Mouse (Mus musculus) forebrain, embryonic 11.5 days (tissue): ENCODE measurements around the gene Capzb. TPM values are rescaled to one million over a fixed set of nuclear protein-coding genes. Genes with fewer than 3 reads are reported as not detected.
A peak's percentile ranks its signal among the peaks of the same experiment; 100 is the strongest.

Source experiments
- ATAC-seq: fragments of 200-750 bp; cut with Nextera tagmentation; replicated peaks from 2 replicates; pipeline ENCODE4 v1.8.0; 2017; ENCODE audit warnings: moderate TSS enrichment; ENCODE audit not compliant: low FRiP score
- DNase-seq: peaks from one replicate; pipeline ENCODE4 v3.0.0-alpha.2; 2017; ENCODE audit warnings: low spot score
- H3K27ac ChIP-seq: fragments of 300-500 bp; sonication (generic); 2 replicates; pipeline ENCODE4 v1.5.1; 2014; ENCODE audit warnings: low read depth, low read length
- H3K27me3 ChIP-seq: fragments of 300-500 bp; sonication (generic); 2 replicates; pipeline ENCODE4 v1.6.1; 2014; ENCODE audit warnings: mild to moderate bottlenecking, low read length, mixed read lengths; ENCODE audit not compliant: control insufficient read depth, insufficient read depth
- H3K36me3 ChIP-seq: fragments of 300-500 bp; sonication (generic); 2 replicates; pipeline ENCODE4 v1.6.1; 2014; ENCODE audit warnings: mild to moderate bottlenecking, low read length, moderate library complexity, mixed read lengths; ENCODE audit not compliant: control insufficient read depth, insufficient read depth
- H3K4me1 ChIP-seq: fragments of 300-500 bp; sonication (generic); replicated peaks from 2 replicates; pipeline ENCODE4 v1.6.1; 2014; ENCODE audit warnings: low read length, mixed read lengths; ENCODE audit not compliant: control insufficient read depth, insufficient read depth
- H3K4me2 ChIP-seq: fragments of 300-500 bp; sonication (generic); 2 replicates; pipeline ENCODE4 v1.6.1; 2014; ENCODE audit warnings: low read depth, mild to moderate bottlenecking, low read length, moderate library complexity, mixed read lengths; ENCODE audit not compliant: severe bottlenecking
- H3K4me3 ChIP-seq: fragments of 300-500 bp; sonication (generic); 2 replicates; pipeline ENCODE4 v1.5.1; 2014; ENCODE audit warnings: low read depth, low read length
- H3K9ac ChIP-seq: fragments of 300-500 bp; sonication (generic); 2 replicates; pipeline ENCODE4 v1.6.1; 2014; ENCODE audit warnings: low read length
- H3K9me3 ChIP-seq: fragments of 300-500 bp; sonication (generic); 2 replicates; pipeline ENCODE4 v1.6.1; 2016; ENCODE audit warnings: low read length, mixed read lengths; ENCODE audit not compliant: control insufficient read depth
- whole genome bisulfite sequencing: fragments of 180-500 bp; shearing (Covaris S2); extraction: QIAGEN DNeasy Blood & Tissue Kit; methylation state at CpG from one replicate; pipeline ENCODE4 v1.1.7; 2014; 5-methylcytosine and 5-hydroxymethylcytosine counted together
- polyA plus RNA-seq: library from polyadenylated mRNA; unstranded; fragments of >200 nt; fragmentation: Nextera tagmentation; extraction: Ambion mirVana; gene quantifications from 2 replicates; pipeline ENCODE4 v1.2.1, GENCODE M21; 2014

The Capzb gene
- polyA plus RNA-seq, result 238 and 240 TPM in 2 replicates

DNA sequence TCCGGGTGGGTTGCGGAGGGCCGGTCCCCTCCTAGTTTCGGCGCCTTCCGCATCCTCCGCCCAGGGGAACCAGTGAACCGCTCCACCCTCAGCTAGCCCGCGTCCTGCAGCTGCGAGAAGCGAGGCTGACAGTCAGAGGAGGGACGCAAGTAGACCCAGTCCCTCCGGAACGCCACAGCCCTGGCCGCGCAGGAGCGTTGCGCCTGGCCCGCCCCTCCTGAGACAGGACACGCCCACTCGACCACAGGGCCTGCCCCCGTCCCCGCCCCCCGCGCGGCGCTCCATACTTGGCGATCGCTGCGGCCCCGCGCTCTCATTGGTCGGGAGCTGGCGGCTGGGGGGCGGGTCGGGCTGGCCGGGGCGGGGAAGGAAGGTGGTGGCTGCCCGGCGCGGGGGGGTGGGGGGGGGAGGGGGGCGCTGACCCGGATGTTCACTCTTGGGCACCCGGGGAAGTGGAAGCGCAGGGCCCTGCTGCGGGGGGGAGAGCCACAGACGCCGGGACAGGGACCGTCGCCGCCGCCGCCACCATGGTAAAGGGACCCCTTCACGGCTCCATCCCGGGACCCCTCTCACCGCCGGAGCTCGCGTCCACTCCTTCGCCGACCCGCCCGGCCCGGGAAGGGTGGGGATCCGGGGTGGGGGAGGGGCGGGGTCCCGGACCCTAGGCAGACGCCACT, at the start of gene Capzb:
Gene Capzb (plus strand): TSS at position 401 of the 677 bp plus-strand sequence.
- peak within 1 kb of the TSS; percentile 90 for H3K9ac ChIP-seq
- peak within 1 kb of the TSS; percentile 95 for H3K4me2 ChIP-seq
- DNase-seq (peak; percentile 100), ATAC-seq (peak; percentile 97)
- H3K27me3 ChIP-seq, result no peaks in the 10 kb centered on the region
- H3K9me3 ChIP-seq, result no peaks in the 10 kb centered on the region
- peaks cover 14% of the 10 kb centered on the region; the same call in 1 of the 2 replicates for H3K4me1 ChIP-seq
- H3K27ac ChIP-seq, result peak within 1 kb of the TSS; percentile 77
- 1% methylated on average over 52 of the region's 69 CpGs for WGBS
- no peaks in the 10 kb centered on the region for H3K36me3 ChIP-seq
- peak within 1 kb of the TSS; percentile 90 for H3K4me3 ChIP-seq

DNA sequence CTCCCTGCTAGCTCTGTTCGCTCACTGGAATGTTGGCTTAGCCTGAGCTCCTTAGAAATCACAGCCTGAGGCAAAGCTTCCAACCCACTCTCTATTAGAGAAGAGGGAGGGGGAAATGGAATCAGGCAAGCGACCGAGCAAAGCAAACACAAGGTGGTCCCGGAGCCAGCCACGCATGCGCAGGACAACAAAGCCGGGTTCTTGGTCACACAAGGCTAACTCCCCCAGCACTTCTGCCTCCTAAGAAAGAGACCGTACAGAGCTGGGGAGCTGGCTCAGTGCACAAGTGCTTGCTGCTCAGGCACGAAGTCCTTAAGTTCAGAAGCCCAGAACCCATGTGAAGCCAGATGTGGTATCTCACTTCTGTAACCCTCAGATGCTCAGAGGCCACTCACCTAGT, 49.7 kb upstream of the Capzb start:
- ATAC-seq (no peak), DNase-seq (peak; percentile 72)
- Histone ChIP-seq H3K4me1 (no peaks in the 10 kb centered on the region), H3K9me3 (peaks cover 4% of the 10 kb centered on the region), H3K4me3 (no peak overlapping the region), H3K4me2 (no peak overlapping the region), H3K27ac (no peak overlapping the region), H3K9ac (no peak overlapping the region), H3K36me3 (no peaks in the 10 kb centered on the region), H3K27me3 (no peaks in the 10 kb centered on the region)
- WGBS, result 41% methylated on average over 9 of the region's 9 CpGs

DNA sequence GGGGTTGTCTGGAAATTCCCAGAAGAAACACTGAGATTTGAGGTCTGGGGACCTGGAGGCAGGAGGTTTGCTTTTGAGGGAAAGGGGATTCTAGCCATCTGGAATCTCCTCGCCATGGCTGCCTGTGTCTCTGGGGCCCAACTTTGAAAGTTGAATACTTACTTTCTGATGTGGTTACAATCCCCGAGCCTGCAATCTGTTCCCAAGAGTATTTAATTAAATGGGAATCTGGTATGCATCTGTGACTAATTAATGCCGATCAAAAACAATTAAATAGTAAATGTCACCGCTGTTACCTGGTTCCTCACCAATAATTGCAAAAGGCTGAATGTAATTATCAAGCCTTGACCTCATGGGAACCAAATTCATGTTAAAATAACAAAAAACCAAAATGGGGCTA, 48.1 kb upstream of the Capzb start:
- WGBS, result 70% methylated on average over 4 of the region's 4 CpGs
- ATAC-seq, result no peak
- H3K27me3 ChIP-seq, result no peaks in the 10 kb centered on the region
- H3K4me1 ChIP-seq, result no peaks in the 10 kb centered on the region
- H3K9me3 ChIP-seq, result peaks cover 8% of the 10 kb centered on the region
- no peak overlapping the region for H3K4me2 ChIP-seq
- H3K4me3 ChIP-seq, result no peak overlapping the region
- H3K9ac ChIP-seq, result no peak overlapping the region
- H3K36me3 ChIP-seq, result no peaks in the 10 kb centered on the region
- H3K27ac ChIP-seq, result no peak overlapping the region
- DNase-seq, result no peak

DNA sequence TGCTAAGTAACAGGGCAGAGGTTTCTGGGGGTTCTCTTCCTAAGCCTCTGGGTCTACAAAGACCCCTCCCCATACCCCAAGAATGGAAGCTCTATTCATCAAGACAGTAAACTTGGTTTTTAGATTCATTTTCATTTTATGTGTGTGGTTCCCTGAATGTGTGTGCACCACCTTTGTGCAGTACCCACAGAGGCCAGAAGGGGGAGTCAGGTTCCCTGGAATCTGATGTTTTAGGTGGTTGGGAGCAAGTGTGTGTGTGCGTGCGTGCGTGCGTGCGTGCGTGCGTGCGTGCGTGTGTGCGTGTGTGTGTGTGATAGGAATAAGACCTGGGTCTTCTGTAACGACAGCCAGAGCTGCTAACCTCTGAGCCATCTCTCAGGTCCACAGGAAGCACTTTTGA, 47.5 kb upstream of the Capzb start:
- no peaks in the 10 kb centered on the region for H3K36me3 ChIP-seq
- no peak overlapping the region for H3K4me3 ChIP-seq
- no peaks in the 10 kb centered on the region for H3K27me3 ChIP-seq
- no peak for ATAC-seq
- WGBS, result 92% methylated on average over 11 of the region's 11 CpGs
- DNase-seq, result peak; percentile 67
- no peak overlapping the region for H3K9ac ChIP-seq
- peaks cover 8% of the 10 kb centered on the region for H3K9me3 ChIP-seq
- no peaks in the 10 kb centered on the region for H3K4me1 ChIP-seq
- no peak overlapping the region for H3K4me2 ChIP-seq
- no peak overlapping the region for H3K27ac ChIP-seq

DNA sequence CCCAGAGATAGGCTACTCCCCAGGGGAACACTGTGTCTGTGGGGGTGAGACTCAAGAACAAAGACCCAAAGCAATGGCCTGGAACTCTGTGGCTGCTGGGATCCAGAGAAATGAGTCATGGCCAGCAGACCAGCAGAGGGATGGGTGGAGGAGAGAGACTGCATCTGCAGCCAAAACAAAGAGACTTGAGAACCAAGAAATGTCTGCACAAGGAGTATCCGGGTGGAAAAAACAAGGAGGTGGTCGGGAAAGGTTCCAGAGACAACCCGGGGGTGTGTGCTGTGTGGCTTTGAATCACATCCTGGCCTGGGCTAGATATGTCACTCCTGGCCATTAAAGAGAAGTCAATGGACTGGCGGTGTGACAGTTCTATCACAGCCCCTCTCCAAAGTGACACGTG, 45.9 kb upstream of the Capzb start:
- Histone ChIP-seq H3K36me3 (no peaks in the 10 kb centered on the region), H3K4me1 (no peaks in the 10 kb centered on the region), H3K9me3 (peaks cover 8% of the 10 kb centered on the region), H3K27ac (no peak overlapping the region), H3K27me3 (no peaks in the 10 kb centered on the region), H3K4me2 (no peak overlapping the region), H3K9ac (no peak overlapping the region), H3K4me3 (no peak overlapping the region)
- DNase-seq (no peak), ATAC-seq (no peak)
- WGBS, result 84% methylated on average over 5 of the region's 5 CpGs

DNA sequence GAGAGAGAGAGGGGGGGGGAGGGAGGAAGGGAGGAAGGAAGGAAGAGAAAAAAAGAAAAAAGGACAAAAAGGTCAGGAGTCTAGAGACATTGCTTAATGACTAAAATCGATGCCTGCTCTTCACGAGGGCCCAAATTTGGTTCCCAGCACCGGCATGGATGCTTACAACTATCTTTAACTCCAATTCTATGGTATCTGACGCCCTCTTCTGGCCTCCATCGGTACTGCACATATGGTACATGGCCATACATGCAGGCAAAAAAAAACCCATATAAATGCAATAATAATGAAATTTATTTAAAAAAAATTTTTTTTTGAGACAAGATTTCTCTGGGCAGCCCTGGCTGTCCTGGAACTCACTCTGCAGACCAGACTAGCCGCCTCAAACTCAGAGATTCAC, 41.3 kb upstream of the Capzb start:
- 70% methylated on average over 6 of the region's 6 CpGs for WGBS
- Histone ChIP-seq H3K36me3 (no peaks in the 10 kb centered on the region), H3K9me3 (peaks cover 8% of the 10 kb centered on the region), H3K27me3 (no peaks in the 10 kb centered on the region), H3K4me2 (no peak overlapping the region), H3K9ac (no peak overlapping the region), H3K27ac (no peak overlapping the region), H3K4me1 (no peaks in the 10 kb centered on the region), H3K4me3 (no peak overlapping the region)
- ATAC-seq, result no peak
- no peak for DNase-seq

DNA sequence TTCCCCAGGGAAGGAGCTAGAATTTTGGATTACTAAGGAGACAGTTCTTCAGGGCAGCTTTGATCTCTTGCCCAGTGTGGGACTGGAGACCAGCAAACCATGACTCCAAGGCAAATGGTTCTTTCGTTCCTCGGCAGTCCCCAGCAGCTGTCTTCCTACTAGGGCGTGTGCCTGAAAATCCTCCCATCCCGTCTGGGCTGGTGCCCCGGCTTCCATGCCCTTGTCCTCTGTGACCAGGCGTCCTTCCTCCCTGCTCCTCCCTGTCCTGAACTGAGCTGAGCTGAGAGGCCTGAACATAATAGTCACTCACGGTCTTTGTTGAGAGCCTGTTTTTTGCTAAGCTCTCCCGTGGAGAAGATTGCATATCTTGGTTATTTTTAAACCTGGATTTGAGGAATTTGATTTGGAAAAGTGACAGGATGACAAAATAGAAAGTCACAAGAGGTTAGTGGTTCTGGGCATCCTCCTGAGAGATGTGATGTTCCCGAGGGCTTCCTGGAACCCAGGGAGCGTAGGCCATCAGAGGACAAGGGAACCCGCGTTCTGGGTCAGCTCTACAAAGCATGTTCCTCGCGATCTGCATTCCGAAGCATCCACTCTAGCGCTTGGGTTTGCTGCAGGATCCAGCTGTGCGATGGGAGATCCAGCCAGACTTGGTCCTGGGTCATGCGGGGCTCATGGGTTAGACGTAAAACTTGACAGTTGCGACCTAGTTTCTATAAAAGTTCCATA, 38.0 kb upstream of the Capzb start:
- H3K4me2 ChIP-seq, result no peak overlapping the region
- H3K36me3 ChIP-seq, result no peaks in the 10 kb centered on the region
- no peaks in the 10 kb centered on the region for H3K9me3 ChIP-seq
- no peaks in the 10 kb centered on the region for H3K4me1 ChIP-seq
- no peak overlapping the region for H3K4me3 ChIP-seq
- H3K27ac ChIP-seq, result no peak overlapping the region
- no peak for DNase-seq
- no peak overlapping the region for H3K9ac ChIP-seq
- no peak for ATAC-seq
- WGBS, result 83% methylated on average over 20 of the region's 20 CpGs
- H3K27me3 ChIP-seq, result no peaks in the 10 kb centered on the region

DNA sequence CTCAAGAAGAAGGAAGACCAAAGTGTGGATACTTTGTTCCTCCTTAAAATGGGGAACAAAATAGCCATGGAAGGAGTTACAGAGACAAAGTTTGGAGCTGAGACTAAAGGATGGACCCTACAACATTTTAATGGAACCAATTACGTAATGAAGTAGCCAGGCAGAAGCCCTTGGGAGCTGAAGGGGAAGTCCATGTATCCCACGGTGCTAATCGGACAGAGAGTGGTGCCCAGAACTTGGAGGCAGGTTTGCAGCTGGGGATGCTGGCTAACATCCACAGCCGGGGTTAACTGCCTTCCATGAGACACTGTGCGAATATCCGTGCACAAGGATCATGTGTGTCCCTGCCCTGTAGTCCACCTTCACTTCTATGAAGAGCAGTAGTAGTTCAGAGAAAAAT, 36.2 kb upstream of the Capzb start:
- Histone ChIP-seq H3K27ac (no peak overlapping the region), H3K4me2 (no peak overlapping the region), H3K4me1 (no peaks in the 10 kb centered on the region), H3K27me3 (no peaks in the 10 kb centered on the region), H3K4me3 (no peak overlapping the region), H3K9ac (no peak overlapping the region), H3K9me3 (no peaks in the 10 kb centered on the region), H3K36me3 (no peaks in the 10 kb centered on the region)
- 91% methylated on average over 6 of the region's 6 CpGs for WGBS
- DNase-seq (no peak), ATAC-seq (no peak)

DNA sequence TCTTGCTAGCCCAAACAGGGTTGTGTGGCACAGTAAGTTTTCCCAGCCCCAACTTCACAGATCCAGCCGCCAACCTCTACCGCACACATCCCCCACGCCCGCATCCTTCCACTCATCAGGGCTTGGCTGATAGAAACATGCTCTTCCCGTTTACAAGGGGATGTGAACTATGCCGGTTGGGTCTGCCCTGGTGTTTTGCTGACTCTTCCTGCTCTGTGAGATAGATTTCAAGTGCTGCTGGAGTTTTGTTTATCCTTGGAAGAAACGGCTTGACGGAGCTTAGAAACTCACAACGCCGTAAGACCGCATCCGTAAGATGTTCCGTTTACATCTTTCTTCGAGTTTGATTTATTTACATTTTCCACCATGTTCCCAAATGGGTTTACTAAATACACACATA, 34.3 kb upstream of the Capzb start:
- no peak for DNase-seq
- Histone ChIP-seq H3K36me3 (no peaks in the 10 kb centered on the region), H3K4me1 (no peaks in the 10 kb centered on the region), H3K27me3 (no peaks in the 10 kb centered on the region), H3K9me3 (no peaks in the 10 kb centered on the region), H3K27ac (no peak overlapping the region), H3K4me3 (no peak overlapping the region), H3K9ac (no peak overlapping the region), H3K4me2 (no peak overlapping the region)
- ATAC-seq, result no peak
- WGBS, result 94% methylated on average over 14 of the region's 14 CpGs
